Mouse (Mus musculus) retina, postnatal 1 day (tissue): ENCODE results near the gene Sorl1.
A peak's percentile ranks its signal among the peaks of the same experiment; 100 is the strongest.

Source experiments
- DNase-seq: peaks from one replicate; pipeline ENCODE4 v3.0.0-alpha.2; 2012

Gene Sorl1

GRCm38 (mm10) chr9:41993821-41994220 lies 130.3 kb downstream of the Sorl1 start:
- DNase-seq: no peak

DNA sequence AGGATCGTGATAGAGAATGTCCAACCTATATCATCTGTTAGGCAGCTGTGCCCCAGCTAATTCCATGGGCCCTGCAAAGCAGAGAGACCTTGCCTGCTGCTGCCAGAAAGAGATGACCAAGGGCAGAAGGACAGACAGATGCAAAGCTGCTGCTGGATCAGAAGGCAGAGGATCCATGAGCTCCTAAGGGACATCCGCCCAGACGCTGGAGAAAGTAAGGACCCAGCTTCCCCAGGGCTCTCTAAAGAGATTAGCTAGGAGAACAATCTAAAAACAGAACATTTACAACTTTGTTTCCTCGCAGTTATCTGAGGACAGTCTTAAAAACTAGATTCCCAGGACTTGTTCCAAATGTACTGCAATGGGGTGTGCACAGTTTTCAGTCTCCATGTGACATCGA lies 131.3 kb downstream of the Sorl1 start:
- no peak for DNase-seq

- DNase-seq: no peak
Measured at GRCm38 (mm10) chr9:41985636-41986035, 138.5 kb downstream of the Sorl1 start.

DNA sequence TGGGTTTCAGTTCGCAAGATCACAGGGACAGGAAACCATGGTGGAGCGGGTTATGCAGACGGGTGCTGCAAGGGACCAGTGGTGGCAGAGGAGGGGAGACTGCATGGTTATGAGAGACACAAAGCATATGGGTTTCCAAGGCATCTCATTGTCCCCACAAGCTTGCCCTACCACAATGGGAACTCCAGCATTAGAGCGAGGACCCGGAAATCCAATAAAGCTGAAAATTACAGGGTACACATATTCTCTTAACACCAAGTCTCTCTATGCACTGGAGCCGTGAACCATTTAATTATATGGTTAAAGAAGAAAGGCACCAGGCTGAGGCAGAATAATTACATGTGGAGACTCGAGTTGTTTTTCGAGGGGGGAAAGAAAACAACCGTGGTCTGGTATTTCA lies 139.0 kb downstream of the Sorl1 start:
- no peak for DNase-seq

DNA sequence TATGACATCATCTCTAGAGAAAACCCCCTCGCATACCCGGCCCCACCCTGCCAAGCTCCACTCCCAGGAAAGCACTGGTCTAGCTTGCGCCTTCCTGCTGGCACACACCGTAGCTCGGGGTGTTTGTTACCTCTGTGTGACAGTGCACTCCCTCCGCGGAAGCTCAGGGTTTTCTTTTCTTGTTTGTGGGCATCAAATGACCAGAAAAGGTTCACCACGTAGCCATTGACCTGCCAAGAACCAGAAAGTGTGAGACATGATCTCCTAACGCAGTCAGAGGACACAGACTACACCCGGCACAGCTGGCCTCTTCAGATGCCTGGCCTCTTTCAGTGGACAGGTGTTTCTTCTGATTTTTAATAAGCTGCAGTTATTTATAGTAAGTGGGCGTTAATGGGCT lies 139.8 kb downstream of the Sorl1 start:
- DNase-seq: no peak

- DNase-seq: no peak
Measured at GRCm38 (mm10) chr9:41983286-41983685, 140.8 kb downstream of the Sorl1 start.

GRCm38 (mm10) chr9:41982760-41983159 lies 141.3 kb downstream of the Sorl1 start:
- no peak for DNase-seq

GRCm38 (mm10) chr9:41982023-41982422 lies 142.1 kb downstream of the Sorl1 start:
- DNase-seq: no peak

DNA sequence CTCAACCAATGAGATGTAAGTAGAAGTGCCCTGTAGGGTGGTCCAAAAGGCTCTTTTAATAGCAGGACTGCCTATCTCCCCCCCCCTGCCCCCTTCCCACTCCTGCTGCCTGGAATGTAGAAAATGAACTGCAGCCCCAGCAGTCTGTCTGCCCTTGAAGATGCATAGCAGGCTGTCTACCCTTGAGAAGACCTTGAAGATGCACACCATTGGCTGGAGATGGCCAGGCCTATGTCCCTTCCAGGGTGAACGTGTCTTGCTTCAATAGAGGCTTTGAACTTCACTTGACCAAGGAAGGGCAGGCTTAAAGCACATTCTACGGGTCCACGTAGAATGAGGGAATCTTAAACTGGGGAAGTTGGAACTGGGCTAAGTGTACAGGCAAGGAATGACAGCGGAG lies 142.8 kb downstream of the Sorl1 start:
- DNase-seq: no peak

DNA sequence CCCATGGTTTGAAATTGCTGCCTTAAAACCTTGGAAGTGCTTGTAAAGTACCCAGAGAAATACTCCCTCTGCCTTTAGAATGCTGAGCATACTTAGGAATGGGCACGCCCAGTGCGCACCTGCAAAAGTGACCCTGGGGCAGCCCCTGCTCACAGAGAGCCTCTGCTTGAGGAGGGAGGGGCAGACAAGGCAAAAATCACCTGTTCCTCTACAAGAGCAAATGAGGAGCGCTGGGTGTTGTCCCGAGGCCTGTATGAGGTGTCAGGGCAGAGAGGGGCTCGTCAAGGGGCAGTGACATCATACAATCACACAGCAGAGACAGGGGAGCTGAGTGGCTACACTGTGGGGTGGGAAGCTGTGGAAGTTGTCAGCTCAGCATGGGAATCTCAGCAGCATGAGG lies 143.3 kb downstream of the Sorl1 start:
- no peak for DNase-seq

GRCm38 (mm10) chr9:41978366-41978765 lies 145.7 kb downstream of the Sorl1 start:
- no peak for DNase-seq

GRCm38 (mm10) chr9:41975968-41976367 lies 148.1 kb downstream of the Sorl1 start:
- DNase-seq: no peak

DNA sequence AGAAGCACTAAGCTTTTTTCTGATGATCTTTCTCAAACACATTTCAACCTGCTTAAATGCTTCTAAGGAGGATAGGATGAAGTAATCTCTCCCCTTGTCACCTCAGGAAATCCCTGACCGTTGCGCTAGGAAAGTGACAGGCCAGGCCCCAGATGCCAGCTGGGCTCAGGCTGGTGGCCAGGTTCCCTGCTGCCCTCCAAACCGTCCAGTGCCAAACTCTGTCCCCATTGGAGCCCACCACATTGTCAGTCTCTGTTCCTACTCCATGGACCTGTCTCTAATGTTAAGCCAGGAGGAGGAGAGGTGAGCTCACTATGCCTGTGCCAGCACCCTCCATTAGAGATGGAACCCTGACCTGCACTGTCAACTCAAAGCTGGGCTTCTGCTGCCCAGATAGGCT lies 149.4 kb downstream of the Sorl1 start:
- DNase-seq: no peak

GRCm38 (mm10) chr9:41973775-41974657 lies 150.1 kb downstream of the Sorl1 start:
- peak; percentile 78 for DNase-seq

GRCm38 (mm10) chr9:41969961-41970360 lies 154.1 kb downstream of the Sorl1 start:
- peak; percentile 61 for DNase-seq

DNA sequence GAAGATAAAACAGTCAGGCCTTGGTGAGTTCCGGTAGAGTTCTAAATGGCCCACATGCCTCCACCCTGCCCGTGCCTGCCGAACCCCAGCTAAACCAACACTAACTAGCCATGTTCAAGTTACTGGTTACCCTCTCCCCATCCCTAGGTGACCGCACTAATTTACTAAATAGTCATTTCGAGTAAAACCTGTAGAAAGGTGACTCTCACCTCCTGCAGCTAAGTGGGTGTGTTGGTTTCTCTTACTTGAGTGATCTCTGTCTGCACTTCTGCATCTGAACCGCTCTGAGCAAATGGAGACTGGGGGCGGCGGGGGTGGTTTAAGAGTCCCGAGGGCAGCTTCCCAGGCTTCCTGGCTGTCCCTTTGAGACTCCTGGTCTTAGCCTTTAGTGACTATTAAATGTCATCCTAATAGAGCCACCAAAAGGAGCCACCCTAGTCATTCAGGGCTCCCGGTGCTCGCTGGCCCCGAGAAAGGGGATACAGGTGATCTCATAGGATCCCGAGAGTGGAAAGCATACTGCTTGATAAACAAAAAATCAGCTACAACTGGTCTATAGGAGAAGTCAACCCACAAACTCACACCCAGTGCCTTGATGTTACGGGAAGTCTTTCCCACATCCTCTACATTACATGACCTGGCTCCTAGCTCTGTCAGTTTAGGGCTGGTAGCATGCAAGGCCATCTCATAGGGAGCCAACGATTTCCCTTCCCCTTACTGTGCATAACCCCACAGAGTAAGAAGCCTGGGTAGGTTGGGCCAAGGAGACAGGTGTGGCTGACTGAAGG lies 155.2 kb downstream of the Sorl1 start:
- DNase-seq: no peak

- no peak for DNase-seq
Measured at GRCm38 (mm10) chr9:41961274-41961673, 162.8 kb downstream of the Sorl1 start.

- no peak for DNase-seq
Measured at GRCm38 (mm10) chr9:41958282-41958681, 165.8 kb downstream of the Sorl1 start.

GRCm38 (mm10) chr9:41953486-41953885 lies 170.6 kb downstream of the Sorl1 start:
- peak; percentile 82 for DNase-seq

DNA sequence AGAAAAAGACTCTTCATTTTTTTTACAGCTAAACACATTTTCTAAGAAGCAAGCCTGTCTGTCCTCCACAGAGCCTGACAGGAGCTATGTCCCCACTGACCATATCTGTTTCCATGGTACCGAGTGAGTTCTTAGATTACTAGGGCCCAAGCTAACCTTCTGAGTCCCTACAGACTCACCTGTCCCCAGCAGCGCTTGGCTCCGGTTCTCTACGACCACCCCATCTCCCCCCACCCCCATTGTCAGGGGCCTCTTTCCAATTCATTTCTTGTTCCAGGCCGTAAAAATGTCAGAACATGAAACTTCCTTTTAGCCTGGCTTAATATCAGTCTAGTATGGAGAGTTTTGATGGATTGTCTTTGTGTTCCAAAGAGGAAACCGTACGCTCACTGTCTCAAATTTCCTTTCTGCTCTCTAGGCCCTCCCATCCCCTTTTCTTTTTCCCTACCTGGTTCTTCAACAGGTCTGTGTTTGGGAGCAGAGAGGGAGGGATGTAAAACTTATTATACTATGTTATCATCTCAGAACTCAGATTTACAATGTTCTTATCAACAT lies 171.4 kb downstream of the Sorl1 start:
- DNase-seq: no peak

DNA sequence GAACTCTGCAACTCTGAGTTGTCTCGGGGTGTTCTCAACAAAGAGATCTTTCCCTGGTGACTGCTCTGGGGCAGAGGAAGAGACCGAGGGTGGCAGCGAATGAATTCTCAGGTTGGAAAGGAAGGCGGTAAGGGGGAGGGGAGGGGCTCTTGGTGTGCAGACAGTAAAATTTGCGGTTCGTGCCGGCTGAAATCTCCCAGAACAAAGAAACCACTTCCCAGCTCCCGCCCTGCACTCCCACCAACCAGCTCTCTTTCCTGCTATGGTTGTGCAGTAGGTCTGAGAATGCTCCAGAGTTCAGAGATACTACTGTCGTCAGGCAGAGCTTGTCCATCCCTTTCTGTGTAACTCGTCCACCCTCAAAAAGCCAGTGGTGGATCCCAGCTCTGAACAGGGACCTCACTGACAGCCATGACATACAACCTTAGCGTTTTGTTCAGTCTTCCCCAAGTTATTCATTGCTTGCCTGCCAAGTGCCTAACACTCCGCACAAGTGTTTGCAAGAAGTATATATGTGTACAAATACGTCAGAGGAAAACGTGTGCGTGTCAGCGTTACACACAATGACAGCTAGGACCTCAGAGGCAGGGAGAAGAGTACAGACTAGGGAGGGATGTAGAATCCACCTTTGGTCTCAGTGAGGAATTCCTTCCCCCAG lies 172.5 kb downstream of the Sorl1 start:
- DNase-seq: no peak

DNA sequence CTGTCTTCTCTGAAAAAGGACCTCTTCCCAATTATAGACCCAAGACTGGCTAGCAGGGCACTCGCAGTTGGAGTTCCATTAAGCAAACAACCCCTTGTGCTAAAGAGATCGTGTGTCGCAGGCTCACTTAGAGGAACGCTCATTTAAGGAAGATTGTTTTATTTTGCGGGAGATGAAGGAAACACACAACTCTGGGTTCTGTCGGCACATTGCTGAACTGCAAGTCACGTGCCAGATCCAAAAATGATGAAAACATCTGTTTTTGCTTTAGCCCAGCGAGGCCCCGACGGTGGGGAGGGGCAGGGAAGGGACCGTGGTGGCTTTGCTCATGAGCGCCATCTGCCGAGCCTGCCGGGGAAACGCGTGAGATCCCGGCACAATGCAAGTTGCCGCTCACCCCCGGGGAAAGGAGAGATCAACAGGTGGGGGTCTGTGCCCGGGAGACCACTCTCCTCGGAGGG lies 173.1 kb downstream of the Sorl1 start:
- peak; percentile 90 for DNase-seq
